Mouse (Mus musculus) fibroblast of lung, adult 2 months (primary cell): ENCODE measurements around the gene Olfr195.
"Not testable (repeated sequence)": the region's sequence is repeated elsewhere in the genome, so short reads cannot be mapped to it uniquely, and the experiment has no call there.

Source experiments
- DNase-seq: peaks from one replicate; pipeline ENCODE4 v3.0.0-alpha.2; 2011; ENCODE audit warnings: low read depth

The Olfr195 gene

DNA sequence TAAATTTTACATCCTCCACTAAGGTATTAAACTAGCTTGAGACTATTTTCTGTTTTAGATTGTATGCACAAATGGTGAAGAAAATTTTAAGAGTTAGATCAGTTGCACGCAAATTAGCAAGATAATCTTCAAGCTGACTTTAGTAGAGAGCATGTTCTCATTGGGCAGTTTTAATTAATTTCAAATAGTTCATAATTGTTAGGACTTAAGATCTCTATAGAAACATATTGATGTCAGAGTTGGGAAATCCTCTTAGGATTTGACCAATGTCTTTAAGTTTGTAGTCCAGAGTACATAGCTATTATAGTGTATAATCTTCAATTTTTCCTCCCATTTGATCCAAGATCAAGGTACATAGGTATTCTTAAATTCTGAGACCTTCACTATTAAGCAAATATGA lies at the start of gene Olfr195:
TSS of gene Olfr195 (plus strand) at position 301 of the 400 bp plus-strand sequence.
- DNase-seq = no peak

DNA sequence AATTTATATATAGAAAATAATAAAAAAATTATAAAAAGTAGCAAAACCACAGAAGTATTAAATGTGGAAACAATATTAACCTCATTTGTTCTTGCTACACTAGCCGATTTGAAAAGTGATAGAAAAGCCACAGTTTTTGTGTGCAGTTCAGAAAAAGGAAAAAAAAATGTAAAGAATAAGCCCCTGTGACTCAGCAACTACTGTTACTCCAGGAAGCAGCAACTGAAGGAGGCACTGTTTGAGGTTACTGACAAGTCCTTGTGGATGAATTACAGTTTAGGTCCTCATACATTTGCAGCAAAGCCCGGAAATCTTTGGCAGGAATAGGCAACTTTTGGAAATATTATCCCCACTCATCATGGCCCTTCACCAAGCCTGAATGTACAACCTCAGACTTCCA lies 41.5 kb upstream of the Olfr195 start:
- DNase-seq = no peak

DNA sequence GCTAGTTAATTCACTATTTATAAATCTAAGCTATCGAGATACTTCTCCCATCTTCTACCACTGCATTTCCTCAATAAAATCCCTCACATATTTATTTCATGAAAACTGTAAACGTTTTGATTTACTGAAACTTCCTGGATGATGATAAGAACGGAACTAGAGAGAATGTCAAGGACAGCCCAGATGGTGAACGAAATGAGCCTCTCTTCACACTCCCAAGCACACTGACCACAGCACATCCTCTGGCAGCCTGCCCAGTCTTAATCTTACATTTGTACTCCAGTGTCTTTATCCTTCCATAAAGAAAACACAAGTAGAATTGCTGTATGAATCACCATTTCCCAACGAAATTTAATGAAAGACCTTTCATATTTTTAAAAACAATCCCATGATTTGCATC lies 38.3 kb upstream of the Olfr195 start:
- DNase-seq = not testable (repeated sequence)

DNA sequence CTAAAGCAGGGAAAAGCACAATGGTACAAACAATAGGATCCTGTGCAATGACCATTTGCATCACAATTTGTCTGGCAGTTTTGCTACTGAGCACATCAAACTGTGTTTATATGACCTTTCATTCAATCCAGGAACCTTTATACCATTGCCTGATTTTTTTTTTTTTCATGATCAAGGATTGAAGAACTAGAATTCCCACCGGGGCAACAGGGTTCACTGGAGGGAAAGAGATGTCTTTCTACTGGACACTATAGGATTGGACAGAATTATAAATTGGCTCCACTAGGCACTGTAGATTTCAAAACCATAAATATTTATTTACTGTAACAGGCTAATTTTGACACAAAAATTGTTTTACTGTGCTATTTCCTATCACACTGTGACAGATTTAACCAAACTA lies 35.1 kb upstream of the Olfr195 start, which contains the start of gene Olfr193:
TSS of gene Olfr193 (minus strand) at position 101 of the 400 bp plus-strand sequence.
- DNase-seq = no peak

DNA sequence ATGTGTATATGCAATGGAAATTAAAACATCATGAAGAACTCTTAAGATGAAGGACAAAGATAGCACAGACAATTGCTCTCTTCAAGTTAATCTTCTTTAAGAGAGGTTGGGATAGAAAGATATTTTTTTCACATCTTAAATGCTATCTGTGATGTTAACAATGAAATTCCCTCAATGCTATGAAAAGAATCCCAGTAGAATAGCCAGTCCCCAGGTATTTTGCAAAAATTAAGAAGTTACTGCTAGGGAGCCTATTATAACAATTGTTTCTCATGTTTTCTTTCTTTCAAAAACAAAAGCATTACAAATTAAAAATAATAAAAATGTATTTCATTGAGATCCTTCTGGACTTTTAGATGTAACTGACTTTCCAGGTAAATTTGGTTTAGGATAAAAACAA lies 25.9 kb upstream of the Olfr195 start, which contains the start of gene Olfr194:
TSS of gene Olfr194 (minus strand) at position 101 of the 400 bp plus-strand sequence.
- no peak for DNase-seq

DNA sequence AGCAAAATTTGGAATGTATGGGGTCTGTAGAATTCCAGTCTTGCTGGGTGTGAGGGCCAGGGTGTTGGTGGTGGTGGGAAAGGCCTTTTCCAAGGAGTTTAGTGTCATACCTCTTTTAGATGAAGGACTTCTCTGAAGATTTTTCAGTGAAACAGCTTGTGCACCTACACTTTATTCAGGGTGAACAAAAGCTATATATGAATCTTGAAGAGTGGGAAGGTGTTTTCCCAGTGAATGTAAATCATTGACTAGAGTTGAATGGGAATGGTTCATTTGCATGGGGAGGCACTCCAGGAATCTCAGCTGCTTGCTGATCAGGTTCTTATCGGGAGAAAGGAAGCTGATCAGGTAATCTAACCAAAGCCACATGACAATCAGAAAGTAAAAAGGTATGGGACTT lies 16.1 kb upstream of the Olfr195 start:
- no peak for DNase-seq

DNA sequence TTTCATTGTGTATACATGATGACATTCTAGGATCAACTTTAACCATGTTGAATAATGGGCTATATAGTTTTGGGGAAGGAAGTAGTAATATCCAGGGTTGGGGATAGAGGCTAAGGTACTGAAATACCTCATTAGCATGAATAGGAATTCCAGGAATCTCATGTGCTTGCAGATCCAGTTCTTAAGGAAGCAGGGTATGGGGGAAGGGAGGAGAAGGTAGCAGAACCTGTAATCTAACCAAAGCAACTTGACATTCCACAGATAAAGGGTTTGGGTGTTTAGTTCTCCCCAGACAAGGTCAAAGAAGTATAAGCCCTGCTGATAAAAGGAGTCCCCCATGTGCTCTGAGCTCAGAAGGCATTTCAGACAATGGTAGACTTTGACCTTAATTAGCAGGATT lies 5.7 kb upstream of the Olfr195 start:
- DNase-seq = no peak

DNA sequence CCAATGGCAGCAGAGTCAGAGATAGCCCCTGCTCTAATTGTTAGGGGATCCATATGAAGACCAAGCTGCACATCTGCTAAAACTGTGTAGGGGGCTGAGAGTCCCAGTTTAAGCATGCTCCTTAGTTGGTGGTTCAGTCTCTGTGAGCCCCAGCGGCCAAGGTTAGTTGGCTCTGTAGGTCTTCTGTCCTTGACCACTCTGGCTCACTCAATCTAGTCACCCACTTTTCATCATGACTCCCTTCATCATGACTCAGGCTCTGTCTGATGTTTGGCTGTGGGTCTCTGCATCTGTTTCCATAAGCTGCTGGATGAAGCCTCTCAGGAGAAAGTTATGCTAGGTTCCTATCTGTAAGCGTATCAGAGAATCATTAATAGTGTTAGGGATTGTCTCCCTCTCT lies 5.2 kb downstream of the Olfr195 start:
- no peak for DNase-seq

DNA sequence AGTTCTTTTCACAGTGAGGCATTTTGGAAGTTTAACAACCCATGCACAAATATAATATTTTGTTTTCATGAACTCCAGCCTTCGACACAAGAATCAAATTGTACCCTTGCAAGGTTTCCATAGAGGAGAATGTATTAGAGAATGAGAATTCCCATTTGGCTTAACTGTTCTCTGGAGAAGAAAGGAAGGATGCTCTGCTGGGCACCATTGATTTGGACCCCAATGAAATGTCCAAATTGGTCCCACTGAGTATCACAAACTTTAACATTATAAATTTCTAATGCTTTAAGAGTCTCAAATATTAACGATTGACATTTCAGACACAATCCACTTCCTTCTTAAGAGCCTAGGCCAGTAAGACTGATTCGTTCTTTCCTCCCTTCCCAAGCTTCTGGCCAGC lies 23.5 kb downstream of the Olfr195 start, which contains the start of gene Olfr196:
TSS of gene Olfr196 (minus strand) at position 101 of the 400 bp plus-strand sequence.
- DNase-seq = no peak
